Comparison of ENCODE assay signal across 8 mouse cellular contexts in the genomic region with DNA sequence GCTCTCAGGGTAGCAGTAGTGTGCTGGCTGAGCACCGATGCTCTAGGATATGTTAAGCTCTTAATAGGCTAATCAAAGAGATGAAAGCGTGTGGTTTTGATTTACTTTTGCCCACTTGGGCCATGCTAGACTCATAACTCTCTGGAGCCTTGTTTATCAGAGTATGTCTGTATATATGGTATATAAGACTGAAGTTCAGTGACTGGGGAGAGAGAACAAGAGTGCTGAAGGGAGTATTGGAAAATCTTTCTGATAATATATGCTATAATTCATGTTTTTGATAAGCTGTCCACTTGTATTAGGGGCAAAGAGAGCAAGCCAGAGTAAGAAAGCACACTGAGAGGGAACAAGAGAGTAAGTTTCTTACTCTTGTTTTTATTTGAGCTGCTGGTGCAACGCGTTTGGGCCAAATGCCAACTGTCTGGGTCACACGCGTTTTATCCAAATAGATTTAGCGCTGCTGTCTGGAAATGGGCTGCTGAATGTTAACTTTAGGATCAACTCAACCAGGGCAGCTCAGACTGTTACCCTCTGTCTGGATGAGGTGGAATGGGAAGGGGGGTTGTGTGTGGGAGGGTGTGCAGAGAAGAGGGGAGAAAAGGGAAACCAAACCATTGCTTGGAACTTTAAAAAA. TPM values are rescaled to one million over a fixed set of nuclear protein-coding genes. Genes with fewer than 3 reads are reported as not detected.
DNase-seq lines count a peak whose midpoint lies in the region; ATAC-seq and TF ChIP-seq lines count a peak whose summit lies in the region.

No protein-coding gene starts in this region.

- no peak for TF ChIP-seq POLR2A in small intestine, adult 2 months (IDR thresholded peaks at IDR 0.05; ENCODE audit: low read depth, low read length)

- no peaks in the 10 kb centered on the region for H3K9me3 ChIP-seq in hindbrain, embryonic 16.5 days (ENCODE audit: control insufficient read depth, low read length)
- H3K9me3 ChIP-seq in limb, embryonic 10.5 days (replicated peaks): no peaks in the 10 kb centered on the region

- peak; percentile 15 for DNase-seq in right cerebral cortex, adult 18-20 months
- no peak for DNase-seq in right cerebral cortex, postnatal 36 days (ENCODE audit: low spot score in 2 of 2)
- peak; percentile 37 to 53 for DNase-seq in cerebellum, postnatal 36 days
- DNase-seq in gastrocnemius, postnatal 14 days: peak; percentile 66
- DNase-seq in limb, embryonic 10.5 days (ENCODE audit: low spot score): peak; percentile 42

- H3K4me2 ChIP-seq in hindbrain, embryonic 16.5 days (ENCODE audit: low read length): peak overlapping the region; percentile 82

- no peaks in the 10 kb centered on the region for H3K27me3 ChIP-seq in hindbrain, embryonic 16.5 days (replicated peaks; ENCODE audit: control insufficient read depth, insufficient read depth, low read length)
- no peaks in the 10 kb centered on the region for H3K27me3 ChIP-seq in limb, embryonic 10.5 days (ENCODE audit: low read depth, poor library complexity, severe bottlenecking)
- no peaks in the 10 kb centered on the region for H3K27me3 ChIP-seq in small intestine, adult 2 months (ENCODE audit: control insufficient read depth, insufficient read depth, low read length)

- intact Hi-C loops in gastrocnemius, postnatal 14 days (cut with DNase I; ENCODE audit: low total_unique reads): loop anchor here (5.0 to 10.0 kb wide), 2 partner anchors 394 to 656 kb away; no protein-coding TSS in a partner anchor

- no peak for TF ChIP-seq CTCF in small intestine, adult 2 months (IDR thresholded peaks at IDR 0.05; ENCODE audit: extremely low read depth, insufficient read length, insufficient replicate concordance, low read depth, low read length)

- peak overlapping the region; percentile 50 for H3K9ac ChIP-seq in hindbrain, embryonic 16.5 days (ENCODE audit: low read depth, low read length)

- no peaks in the 10 kb centered on the region for H3K36me3 ChIP-seq in hindbrain, embryonic 16.5 days (ENCODE audit: control insufficient read depth, insufficient read depth, low read length)
- H3K36me3 ChIP-seq in limb, embryonic 10.5 days: no peaks in the 10 kb centered on the region
- H3K36me3 ChIP-seq in small intestine, adult 2 months (ENCODE audit: control insufficient read depth, insufficient read depth, low read length): no peaks in the 10 kb centered on the region

- H3K4me1 ChIP-seq in hindbrain, embryonic 16.5 days (ENCODE audit: control insufficient read depth, insufficient read depth, low read depth, low read length): peaks cover 13% of the 10 kb centered on the region
- H3K4me1 ChIP-seq in limb, embryonic 10.5 days: peaks cover 21% of the 10 kb centered on the region
- no peaks in the 10 kb centered on the region for H3K4me1 ChIP-seq in small intestine, adult 2 months (ENCODE audit: control insufficient read depth, insufficient read depth, insufficient read length, low read length)

- 1% methylated on average over 7 of the region's 7 CpGs for WGBS in hindbrain, embryonic 16.5 days
- WGBS in limb, embryonic 10.5 days: under 1% methylated on average over 7 of the region's 7 CpGs
- WGBS in small intestine, adult 2 months: 3% methylated on average over 7 of the region's 7 CpGs

- ATAC-seq in hindbrain, embryonic 16.5 days: peak; percentile 52; the same call in 1 of the 2 replicates
- ATAC-seq in megakaryocyte-erythroid progenitor cell, adult 5-6 weeks (replicated peaks; ENCODE audit: low FRiP score, low TSS enrichment, poor library complexity, severe bottlenecking): peak; percentile 27; the same call in 1 of the 2 replicates

- peak overlapping the region; percentile 42 for H3K4me3 ChIP-seq in hindbrain, embryonic 16.5 days (ENCODE audit: low read length)
- peak overlapping the region; percentile 54 for H3K4me3 ChIP-seq in limb, embryonic 10.5 days
- H3K4me3 ChIP-seq in small intestine, adult 2 months (ENCODE audit: low read depth, low read length): peak overlapping the region; percentile 41

- H3K27ac ChIP-seq in hindbrain, embryonic 16.5 days (ENCODE audit: low read depth, low read length): peak overlapping the region; percentile 46
- peak overlapping the region; percentile 84 for H3K27ac ChIP-seq in limb, embryonic 10.5 days
- H3K27ac ChIP-seq in small intestine, adult 2 months (ENCODE audit: insufficient read depth, low read depth, low read length): peak overlapping the region; percentile 9; the same call in 1 of the 2 replicates

RNA-seq across cellular contexts. Expression of gene Adamts6, which starts 0.7 kb away (rescaled TPM):
- under 1 TPM; 0.64 to 0.75 TPM for total RNA-seq in gastrocnemius, postnatal 14 days (2021)
- polyA plus RNA-seq in hindbrain, embryonic 16.5 days (2015; fragmentation: Nextera tagmentation; extraction: Ambion mirVana): 1.2 and 1.8 TPM in 2 replicates
- 1.6 and 3.0 TPM in 2 replicates for polyA plus RNA-seq in limb, embryonic 10.5 days (2016; fragmentation: Nextera tagmentation; extraction: Ambion mirVana)
- total RNA-seq in megakaryocyte-erythroid progenitor cell, adult 5-6 weeks (2014; fragmentation: Nextera tagmentation): 4.4 and 4.9 TPM in 2 replicates
- total RNA-seq in megakaryocyte-erythroid progenitor cell, adult 5-6 weeks (2017): 0.38 and 1.9 TPM in 2 replicates
- polyA plus RNA-seq in small intestine, adult 2 months (2012; rRNA removed): 0.22 and 0.68 TPM in 2 replicates

RNA-seq across cellular contexts. Expression of gene Ppwd1, which starts 59.7 kb away (rescaled TPM):
- 1 to 10 TPM; 5.8 to 6.2 TPM for total RNA-seq in gastrocnemius, postnatal 14 days (2021)
- 6.8 and 7.6 TPM in 2 replicates for polyA plus RNA-seq in hindbrain, embryonic 16.5 days (2015; fragmentation: Nextera tagmentation; extraction: Ambion mirVana)
- polyA plus RNA-seq in limb, embryonic 10.5 days (2016; fragmentation: Nextera tagmentation; extraction: Ambion mirVana): 17.7 and 21.2 TPM in 2 replicates
- 35.4 and 47.5 TPM in 2 replicates for total RNA-seq in megakaryocyte-erythroid progenitor cell, adult 5-6 weeks (2014; fragmentation: Nextera tagmentation)
- 45.6 and 55.2 TPM in 2 replicates for total RNA-seq in megakaryocyte-erythroid progenitor cell, adult 5-6 weeks (2017)
- 0.25 and 0.27 TPM in 2 replicates for polyA plus RNA-seq in small intestine, adult 2 months (2012; rRNA removed)

RNA-seq across cellular contexts. Expression of gene Cenpk, which starts 59.9 kb away (rescaled TPM):
- total RNA-seq in gastrocnemius, postnatal 14 days (2021): 1 to 10 TPM; 1.2 to 1.3 TPM
- polyA plus RNA-seq in hindbrain, embryonic 16.5 days (2015; fragmentation: Nextera tagmentation; extraction: Ambion mirVana): 11.8 and 13.7 TPM in 2 replicates
- polyA plus RNA-seq in limb, embryonic 10.5 days (2016; fragmentation: Nextera tagmentation; extraction: Ambion mirVana): 92.0 and 92.9 TPM in 2 replicates
- 74.1 and 80.7 TPM in 2 replicates for total RNA-seq in megakaryocyte-erythroid progenitor cell, adult 5-6 weeks (2014; fragmentation: Nextera tagmentation)
- 149 and 152 TPM in 2 replicates for total RNA-seq in megakaryocyte-erythroid progenitor cell, adult 5-6 weeks (2017)
- 0.11 TPM in 1 of 2 replicates, not detected in the other for polyA plus RNA-seq in small intestine, adult 2 months (2012; rRNA removed)

Comparison
In these comparisons a context has a peak if more than half of its experiments do, and no peak if none do; other contexts are left out.
1. DNase-seq: peak in right cerebral cortex, adult 18-20 months (single experiment), cerebellum, postnatal 36 days (2 of 2), gastrocnemius, postnatal 14 days (single experiment) and limb, embryonic 10.5 days (single experiment); none in right cerebral cortex, postnatal 36 days (0 of 2).
2. H3K27ac ChIP-seq: peak in every context shown above with its lines; median percentile 84 in limb, embryonic 10.5 days; 46 in hindbrain, embryonic 16.5 days; 9 in small intestine, adult 2 months.
3. RNA of gene Cenpk, which starts 59.9 kb away (polyA plus RNA-seq): 92.0 to 92.9 TPM in limb, embryonic 10.5 days and 11.8 to 13.7 TPM in hindbrain, embryonic 16.5 days; 0.11 TPM in small intestine, adult 2 months; every median in the first group is over 10 times any median in the second.
4. Peak in every context shown above with its lines, with median percentiles within 50 percentile points of each other: H3K4me3 ChIP-seq.